Mouse (Mus musculus) thymus, postnatal 0 days (tissue): ENCODE data around the gene Top2a. TPM values are rescaled to one million over a fixed set of nuclear protein-coding genes. Genes with fewer than 3 reads are reported as not detected.

Source experiments
- DNase-seq: peaks from one replicate; pipeline ENCODE4 v3.0.0-alpha.2; 2015; ENCODE audit warnings: low spot score
- polyA plus RNA-seq: library from polyadenylated mRNA; unstranded; fragments of >200 nt; fragmentation: Nextera tagmentation; extraction: Ambion mirVana; gene quantifications from 2 replicates; pipeline ENCODE4 v1.2.1, GENCODE M21; 2015

The Top2a gene
- polyA plus RNA-seq, 1 experiment from 2014 or later = 329 TPM

DNA sequence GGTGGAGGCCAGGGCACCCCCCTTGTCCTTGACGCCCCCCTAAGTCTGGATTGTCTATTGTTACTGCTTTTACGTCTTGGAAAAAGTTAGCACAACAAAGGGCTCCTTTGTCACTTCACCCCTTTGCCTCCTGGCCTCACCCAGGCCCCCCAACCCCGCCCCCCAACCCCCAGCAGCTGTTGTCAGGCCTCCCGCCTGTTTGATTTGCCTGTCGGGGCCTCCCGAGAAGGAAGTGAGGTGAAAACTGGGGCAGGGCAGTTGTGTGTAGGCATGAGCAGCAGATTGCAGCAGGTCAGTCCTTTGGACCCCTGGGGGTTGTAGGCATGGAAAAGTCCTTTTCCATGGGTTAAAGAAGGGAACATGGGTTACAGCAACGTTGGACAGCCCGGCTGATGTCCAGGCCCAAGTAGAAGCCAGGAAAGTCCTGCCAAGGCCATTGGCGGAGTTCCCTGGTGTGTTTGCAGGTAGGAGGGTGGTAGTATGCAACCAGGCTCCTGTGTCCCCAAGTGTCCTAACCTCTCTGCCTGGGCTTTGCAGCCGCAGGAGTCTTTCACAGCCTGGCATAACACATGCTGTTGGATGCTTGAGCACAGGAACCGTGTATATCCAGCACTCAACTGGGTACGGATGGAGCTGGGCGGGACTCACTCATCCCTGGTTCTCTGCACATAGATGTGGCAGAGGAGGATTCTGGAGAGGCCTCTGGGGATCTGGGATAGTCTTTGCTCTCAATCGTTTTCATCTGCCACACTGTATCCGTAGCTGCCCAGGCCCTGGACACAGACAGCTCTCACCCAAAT, 59.2 kb downstream of the Top2a start:
- peak; percentile 78 for DNase-seq

DNA sequence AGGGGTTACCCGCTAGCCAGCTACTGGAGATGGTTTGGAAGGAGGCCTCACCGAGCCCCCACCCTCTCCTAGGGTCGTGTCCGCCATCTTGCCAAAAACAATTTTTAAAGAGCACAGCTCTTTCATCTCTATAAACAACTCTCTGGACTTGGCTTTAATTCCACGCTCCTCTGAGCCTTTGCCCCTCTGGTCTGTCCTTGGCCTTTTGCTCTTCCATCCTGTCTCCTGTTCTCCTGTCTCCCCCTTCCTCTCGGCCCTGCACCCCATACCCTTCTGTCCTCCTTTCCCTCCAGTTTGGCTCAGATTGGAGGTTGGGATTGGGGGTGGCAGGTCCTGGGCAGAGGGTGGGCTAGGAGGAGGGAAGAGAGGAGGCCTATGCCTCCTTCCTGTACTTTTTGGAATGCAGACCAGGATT, 59.8 kb downstream of the Top2a start:
- DNase-seq = no peak

DNA sequence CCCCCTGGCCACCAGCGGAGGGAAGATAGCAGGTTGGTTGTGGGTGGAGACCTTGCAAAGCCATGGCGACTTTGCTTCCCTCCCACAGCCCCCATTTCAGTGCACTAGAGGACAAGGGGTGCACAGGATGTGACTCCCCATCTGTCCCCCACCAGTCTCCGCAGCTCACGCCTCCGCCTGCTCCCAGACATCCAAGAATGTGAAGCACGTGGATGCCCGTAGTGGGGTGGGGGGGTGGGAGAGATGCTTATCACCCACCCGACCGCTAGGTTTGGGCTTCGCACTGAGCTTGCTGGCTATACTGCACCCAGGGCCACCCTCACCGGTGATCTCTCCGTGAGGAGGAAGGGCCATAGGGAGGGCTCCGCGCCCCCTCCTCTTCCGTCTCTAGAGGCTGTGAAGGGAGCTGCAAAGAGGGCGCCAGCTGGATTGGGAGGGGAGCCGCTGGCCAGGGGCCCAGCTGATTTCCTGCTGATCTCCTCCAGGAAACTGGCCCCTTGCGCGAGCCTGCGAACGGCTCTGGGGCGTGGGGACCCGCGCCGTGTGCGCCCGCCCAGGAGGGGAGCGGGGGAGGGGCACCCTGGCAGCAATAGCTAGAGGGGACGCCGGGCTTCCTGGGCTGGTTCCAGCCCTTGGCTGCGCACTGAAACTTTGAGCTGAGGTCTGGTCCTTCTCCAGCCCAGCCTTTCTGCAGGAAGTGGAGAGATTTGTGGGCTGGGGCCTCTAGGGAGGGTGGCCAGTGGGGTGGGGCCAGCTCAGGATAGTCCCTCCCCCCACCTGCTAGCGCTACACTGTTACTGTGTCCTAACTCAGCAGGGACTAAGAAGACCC, 60.6 kb downstream of the Top2a start:
- peak; percentile 79 for DNase-seq

DNA sequence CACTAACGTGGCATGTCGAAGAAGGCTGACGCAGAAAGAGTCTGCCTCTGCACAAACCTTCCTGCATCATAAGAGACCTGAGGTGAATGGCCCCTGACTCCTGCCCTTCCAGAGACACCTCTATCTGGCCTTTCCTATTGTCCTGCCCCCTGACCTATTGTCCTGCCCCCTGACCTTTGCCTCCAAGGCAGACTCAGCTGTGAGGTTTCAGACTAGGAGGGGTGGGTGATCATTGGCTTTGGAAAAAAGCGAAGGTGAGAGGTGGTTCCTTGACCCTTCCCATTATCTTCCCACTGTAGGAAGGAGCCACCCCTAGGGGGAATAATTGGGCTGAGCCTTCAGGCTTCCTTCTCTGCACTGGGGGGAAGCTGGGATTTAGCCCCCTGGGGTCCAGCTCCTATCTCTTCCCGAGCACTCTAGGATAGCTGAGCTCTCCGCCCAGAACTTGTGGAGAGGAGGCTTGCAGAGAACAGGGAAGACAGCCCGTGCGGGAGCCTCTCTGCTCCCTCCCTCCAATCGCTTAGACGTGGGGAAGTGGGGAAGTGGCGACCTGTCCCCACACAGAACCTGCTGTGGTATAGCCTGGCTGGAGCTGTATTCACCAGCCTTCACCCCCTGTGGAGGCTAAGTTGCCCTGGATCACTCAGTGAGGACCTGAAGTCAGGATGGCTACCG, 61.4 kb downstream of the Top2a start:
- no peak for DNase-seq

DNA sequence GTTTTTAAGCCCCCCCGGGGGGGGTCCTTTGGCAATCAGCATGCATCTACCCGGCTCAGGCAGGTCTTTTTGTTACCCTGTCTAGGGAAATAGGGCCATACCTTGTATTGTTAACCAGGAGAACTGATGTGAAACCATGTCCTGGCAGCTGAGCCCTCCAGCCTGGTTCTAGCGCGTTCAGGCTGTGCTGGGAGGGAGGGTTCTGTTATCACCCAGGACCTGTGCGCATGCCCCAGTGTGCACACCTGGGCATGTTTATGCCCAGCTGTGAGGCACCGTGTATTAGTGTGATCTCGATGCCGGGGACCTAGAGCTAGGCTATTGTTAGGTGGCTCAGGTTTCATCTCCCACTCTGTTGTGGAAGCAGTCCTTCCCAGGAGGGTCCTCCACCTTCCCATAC, 62.2 kb downstream of the Top2a start:
- peak; percentile 77 for DNase-seq

DNA sequence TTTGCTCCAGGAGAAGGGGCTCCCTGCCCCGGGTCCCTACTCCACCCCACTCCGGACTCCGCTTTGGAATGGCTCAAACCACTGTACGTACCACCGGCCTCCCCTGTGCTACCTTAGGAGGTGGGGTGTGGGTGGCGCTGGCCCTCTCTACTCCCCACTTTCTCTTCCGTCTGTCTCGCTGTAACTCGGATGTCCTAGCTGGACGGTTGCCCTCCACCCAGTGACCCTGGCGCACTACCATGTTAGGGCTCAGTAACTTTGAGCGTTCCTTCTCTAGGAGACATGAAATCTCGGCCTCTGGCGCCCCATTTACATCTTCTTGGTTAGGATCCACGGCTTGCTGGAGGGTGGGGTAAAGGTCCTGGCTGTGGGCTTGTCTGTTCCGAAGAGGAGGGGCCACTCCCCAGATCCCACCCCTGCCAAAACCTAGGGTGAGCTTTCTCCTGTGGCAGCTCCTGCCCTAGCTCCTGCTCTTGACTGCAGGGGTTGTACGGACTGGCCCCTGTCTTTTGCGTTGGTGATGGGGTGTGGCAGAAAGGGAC, 62.9 kb downstream of the Top2a start:
- no peak for DNase-seq

DNA sequence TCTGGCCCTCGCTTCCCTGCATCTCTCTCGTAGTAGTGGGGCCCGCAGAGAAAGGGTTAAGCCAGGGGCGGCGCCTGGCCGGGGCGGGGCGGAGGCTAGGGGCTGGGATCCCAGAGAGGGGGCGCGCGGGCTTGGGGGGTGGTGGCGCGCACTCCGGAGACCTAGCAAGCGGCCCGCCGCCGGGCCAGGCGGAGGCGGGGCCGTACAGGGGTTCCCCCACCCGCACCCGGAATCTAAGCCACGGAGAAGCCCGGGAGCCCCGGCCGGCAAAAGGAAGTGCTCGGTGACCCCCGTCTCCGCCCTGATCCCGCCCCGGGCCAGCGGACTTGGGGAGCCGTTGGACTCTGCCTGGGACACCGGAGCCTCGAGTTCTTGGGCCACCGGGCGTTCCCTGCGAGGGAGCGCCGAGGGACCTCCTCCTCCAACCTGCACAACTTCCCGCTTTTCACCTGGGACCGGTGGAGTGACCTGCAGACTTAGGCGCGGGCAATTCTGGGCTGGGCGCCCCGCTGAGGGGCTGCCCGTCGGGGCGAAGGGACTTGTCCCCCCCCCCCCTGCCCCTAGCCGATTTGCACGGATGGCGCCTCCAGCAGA, 63.6 kb downstream of the Top2a start:
- DNase-seq = peak; percentile 82

DNA sequence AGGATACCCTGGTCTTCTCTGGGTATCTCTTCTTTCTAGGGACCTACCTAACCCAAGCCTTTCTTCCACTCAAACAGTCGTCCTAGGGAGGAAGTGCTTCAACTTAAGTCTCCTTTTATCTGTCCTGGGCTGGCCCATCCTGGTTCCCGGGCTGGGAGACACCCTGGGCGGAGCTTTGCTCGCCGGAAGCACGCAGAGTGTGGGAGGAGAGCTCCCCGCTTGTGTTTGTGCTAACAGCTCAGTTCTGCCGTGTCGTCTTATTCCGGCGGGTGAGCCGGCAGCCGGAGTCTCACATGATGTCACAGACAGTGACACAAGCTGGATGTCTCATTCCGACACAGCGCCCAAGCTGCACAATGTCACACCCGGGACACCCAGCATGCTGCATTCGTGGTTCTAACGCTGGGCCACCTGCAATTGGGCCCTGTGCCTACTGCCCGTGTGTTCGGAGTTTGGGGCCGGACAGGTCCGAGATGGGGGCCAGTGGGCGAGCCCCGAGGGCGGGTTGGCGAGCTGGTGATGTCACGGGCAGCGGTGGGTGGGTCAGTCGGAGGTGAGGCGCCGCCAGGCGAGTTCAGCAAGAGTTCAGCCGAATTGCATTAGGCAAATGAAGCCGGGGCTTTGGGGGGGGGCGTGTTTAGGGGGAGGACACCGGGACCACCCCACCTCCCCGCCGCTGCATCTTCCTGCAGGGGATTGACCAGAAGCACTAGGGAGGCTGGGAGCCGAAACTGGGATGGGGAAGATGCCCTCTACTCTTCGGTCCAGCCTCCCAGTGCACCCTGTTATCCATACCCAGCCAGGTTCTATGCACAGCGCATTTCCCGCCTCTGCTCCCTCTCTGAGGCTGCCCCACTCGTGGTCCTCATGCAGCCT, 64.3 kb downstream of the Top2a start:
- DNase-seq = peak; percentile 91

DNA sequence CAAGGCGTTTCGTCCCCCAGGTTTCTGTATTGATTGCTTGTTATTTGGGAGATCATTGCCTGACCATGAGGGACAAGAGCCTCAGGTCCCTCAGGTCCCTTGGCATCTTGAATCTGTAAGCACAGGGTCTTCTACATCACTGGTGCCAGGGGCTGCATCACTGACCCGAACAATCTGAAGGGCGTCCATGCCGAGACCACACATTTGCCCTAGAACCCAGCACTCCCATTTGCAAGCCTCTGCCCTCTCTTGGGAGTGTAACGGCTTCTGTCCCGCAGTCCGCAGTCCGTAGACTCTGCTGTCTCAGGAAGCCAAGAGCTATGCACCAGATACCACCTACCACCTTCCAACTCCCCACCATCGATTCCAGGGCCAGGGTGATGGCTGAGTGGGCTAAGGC, 67.6 kb downstream of the Top2a start:
- DNase-seq = no peak

DNA sequence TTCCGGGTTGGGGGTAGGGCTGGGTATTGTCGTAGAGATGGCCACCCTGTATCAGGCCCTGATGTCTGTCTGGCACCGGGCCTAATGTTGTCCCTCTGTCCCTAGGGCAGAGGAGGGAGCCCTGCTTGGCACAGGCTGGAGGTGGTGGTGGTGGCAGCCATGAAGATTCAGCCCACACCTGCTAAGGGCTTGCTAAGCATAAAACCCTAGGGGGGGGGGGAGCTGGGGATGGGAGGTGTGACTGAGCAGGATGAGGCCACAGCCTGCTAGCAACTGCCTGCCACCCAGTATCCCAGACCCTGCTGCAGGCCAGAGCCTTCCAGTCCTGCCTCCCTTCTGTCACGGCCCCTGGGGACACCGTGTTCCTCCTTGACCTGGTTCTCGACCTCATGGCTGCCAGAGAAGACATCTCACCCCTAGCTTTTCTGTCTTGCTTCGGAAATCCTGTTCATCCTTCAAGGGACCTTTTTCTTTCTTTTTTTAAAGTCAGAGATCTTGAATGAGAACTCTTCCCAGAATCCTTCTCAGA, 68.2 kb downstream of the Top2a start:
- peak; percentile 50 for DNase-seq

DNA sequence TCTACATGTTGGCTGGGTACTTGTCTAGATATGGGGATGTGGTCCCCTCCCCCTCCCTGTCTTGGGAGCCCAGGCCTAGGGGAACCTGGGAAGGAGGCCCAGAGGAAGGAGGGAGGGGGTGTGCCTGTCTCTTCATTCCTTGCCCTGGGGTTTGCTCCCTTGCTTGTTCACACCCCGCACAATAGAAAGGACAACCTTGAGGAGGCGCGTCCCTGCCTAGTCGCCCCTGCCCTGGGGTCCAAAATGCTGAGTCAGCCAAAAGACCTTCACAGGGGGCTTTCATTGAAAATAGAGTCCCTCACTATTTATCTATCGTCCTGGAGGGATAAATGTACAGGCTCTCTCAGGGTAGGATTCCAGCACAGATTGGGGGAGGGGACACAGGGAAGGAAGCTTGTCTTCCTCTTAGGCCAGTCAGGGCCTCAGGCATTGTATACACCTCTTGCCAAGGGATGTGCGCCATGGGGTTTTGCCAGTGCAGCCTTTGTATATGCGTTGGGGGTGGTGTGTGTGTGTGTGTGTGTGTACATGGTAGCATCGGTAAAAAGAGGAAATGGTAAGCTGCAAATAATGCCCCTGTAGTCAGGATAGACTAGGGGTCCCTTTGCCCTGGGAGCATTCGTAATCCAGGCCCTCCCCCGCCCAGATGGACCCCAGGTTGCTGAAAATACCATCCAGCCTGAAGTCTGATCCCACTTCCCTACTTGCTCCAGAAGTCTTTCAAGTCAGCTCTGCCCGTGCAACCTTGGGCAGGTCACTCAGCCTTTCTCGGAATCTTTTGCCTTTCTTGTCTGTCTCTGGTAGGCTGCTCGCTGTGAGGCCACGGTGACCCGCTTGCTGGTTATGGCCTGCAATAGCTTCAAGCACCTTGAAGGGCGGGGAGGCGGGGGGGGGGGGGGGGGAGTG, 68.9 kb downstream of the Top2a start:
- DNase-seq = no peak

DNA sequence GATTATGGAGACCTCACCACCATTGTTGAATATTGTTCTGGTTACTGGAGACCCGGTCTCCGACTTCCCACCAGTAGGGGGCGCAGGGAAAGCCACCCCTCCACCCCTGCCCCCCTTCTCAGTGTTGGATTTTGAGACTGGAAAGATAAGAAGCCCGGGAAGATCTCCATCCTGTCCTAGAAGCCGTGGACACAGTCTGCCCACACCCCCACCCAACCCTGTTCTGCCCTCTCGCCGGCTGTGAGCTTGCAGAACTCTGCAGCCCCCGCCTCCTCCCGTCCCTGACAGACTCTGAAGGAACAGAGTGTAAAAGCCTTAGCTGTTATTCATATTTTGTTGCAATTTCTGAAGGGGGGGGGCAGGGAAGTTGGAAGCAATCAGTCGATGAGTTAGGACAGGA, 69.6 kb downstream of the Top2a start:
- DNase-seq = peak; percentile 53

DNA sequence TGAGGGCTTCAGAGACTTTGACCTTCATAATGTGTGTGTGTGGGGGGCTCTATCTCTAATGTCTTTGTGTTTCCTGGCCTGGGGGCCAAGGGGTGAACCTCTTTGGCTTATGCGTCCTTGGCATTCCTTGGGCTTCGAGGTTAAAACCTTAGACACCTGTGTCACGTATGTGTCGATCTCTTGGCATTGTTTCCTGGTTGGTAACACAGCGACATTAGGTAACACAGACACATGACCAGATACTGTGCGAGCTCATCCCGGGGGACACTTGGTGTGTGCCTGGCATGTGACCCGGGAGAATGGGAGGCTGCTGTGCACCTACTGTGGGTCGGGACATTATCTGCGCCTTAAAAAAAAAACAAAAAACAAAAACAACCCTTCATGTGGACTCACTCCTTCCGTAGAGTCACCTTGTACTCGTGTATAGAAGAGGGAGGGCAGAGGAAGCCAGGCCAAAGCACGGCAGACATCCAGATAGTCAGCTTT, 70.1 kb downstream of the Top2a start:
- no peak for DNase-seq

DNA sequence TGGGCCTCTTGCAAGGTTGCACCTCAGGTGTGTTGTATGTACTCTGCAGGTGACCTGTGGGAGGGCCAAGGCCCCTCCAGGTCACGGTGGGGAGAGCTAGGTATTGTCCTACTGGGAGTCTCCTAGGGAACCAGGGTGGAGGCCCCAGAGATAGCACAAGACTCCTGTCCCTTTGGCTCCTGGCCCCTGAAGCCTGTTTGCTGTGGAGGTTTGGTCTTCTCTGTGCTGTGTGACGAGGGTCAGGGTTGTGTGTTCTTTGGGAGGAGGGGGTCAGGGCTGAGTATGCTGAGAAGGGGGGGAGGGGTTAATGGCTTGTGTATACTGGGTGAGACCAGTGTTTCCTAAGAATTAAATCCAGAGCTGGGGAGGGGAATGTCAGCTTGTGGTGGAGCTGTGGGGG, 70.6 kb downstream of the Top2a start:
- no peak for DNase-seq

DNA sequence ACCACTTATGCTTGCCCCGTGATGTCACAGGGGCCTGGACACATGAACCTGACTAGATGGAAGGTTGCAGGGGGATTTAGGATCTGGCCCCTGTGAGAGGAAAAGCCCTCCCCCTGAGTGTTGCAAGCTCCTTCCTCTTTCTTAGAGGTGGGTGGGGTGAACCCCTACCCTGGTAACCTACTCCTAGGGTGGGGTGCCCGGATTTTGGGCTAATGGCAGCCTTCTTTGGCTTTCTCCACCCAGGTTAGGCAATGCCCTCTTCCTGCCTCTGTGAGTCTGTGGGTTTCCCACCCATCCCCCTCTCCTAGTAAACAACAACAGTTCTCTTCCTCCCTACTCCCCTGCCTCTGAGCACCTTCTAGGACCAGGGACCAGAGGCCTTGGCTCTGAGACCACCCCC, 71.3 kb downstream of the Top2a start:
- no peak for DNase-seq

DNA sequence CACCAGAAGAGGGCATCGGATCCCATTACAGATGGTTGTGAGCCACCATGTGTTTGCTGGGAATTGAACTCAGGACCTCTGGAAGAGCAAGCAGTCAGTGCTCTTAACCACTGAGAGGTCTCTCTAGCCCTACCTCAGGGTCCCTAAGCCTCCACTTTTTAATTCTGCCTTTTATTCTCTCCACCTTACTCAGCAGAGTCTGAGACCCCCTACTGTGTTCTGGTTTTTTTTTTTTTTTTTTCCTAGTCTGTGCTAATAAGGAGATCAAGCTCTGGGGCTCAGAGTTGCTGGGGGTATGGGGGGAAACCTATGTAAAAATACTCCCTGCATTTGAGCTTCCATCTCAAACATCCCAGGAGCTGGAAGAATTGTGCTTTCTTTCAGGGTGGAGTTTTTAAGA, 71.9 kb downstream of the Top2a start:
- DNase-seq = no peak

DNA sequence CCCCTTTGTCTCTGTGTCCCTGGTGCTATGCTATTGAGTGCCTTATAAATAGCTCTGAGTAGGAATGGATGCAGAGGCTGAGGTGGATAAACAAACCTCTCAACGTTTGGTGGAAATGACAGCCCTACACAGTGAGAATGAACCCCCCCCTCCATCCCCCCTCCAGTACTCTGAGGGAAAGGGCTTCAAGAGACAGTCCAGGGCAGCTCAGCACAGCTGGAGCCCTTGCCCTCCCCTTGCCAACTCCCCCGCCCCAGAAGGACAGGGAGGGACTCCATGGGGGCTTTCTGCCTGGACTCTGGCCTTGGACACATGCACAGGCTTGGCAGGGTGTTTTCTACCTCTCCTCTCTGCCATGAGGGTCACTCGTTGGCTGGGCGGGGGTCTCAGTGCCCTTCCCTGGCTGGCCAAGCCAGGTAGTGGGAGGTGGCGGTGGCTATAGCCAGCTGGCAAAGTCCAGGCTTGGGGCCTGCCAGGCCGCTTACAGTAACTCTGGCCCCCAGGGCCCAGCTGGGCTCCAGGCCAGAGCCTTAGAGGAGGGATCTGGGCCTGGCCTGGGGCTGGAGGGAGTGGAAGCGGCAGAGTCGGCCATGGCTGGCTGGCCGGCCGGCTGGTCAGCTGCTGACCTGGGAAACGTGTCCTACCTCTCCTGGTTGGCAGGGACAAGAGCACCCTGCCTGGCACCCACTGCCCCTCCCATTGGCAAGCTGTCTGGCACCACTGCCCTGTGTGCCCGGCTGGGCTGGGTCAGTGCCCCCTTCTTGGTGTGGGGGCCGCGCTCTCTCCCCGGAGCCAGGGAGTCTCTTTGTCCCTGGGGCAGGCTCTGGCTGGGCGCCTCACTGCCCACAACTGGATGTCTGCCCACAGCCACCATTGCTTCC, 72.7 kb downstream of the Top2a start:
- DNase-seq = no peak

DNA sequence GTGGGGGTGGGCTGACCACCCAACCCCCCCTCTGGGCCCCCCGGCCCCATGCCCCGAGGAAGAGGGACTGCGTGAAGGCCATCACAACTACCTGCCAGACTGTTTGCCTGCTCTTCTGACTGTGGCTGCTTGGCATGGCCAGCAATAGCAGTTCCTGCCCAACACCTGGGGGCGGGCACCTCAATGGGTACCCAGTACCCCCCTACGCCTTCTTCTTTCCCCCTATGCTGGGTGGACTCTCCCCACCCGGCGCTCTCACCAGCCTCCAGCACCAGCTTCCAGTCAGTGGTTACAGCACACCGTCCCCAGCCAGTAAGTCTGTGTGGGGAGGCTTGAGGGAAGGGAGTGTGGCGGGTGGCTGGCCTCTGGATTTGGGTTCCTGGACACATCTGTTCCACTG, 73.5 kb downstream of the Top2a start:
- DNase-seq = no peak
